Mouse (Mus musculus): Measurements from ENCODE around the gene Nusap1.
"Not testable (repeated sequence)": the region's sequence is repeated elsewhere in the genome, so short reads cannot be mapped to it uniquely, and the experiment has no call there.

The Nusap1 gene

GRCm38 (mm10) chr2:119662220-119663182, 44.4 kb downstream of the Nusap1 start, which contains the start of gene Ndufaf1:
Ndufaf1 (minus strand) TSS chr2:119662827.
- peak; percentile 76 for DNase-seq

- DNase-seq = not testable (repeated sequence)
These were observed 47.6 kb downstream of the Nusap1 start for GRCm38 (mm10) chr2:119665744-119666143.

GRCm38 (mm10) chr2:119669010-119669409, 50.9 kb downstream of the Nusap1 start:
- DNase-seq = peak; percentile 23

- DNase-seq = peak; percentile 91
These were observed 56.6 kb downstream of the Nusap1 start, which contains the start of gene Rtf1 for GRCm38 (mm10) chr2:119674525-119675214. Rtf1 (plus strand) TSS chr2:119675068.

GRCm38 (mm10) chr2:119675215-119675784, 57.2 kb downstream of the Nusap1 start:
- DNase-seq = no peak

GRCm38 (mm10) chr2:119675831-119676230, 57.7 kb downstream of the Nusap1 start:
- no peak for DNase-seq

- DNase-seq = peak; percentile 49
These were observed 65.6 kb downstream of the Nusap1 start for GRCm38 (mm10) chr2:119683706-119684105.

GRCm38 (mm10) chr2:119692003-119692701, 74.1 kb downstream of the Nusap1 start:
- DNase-seq = no peak

- DNase-seq = no peak
These were observed 76.7 kb downstream of the Nusap1 start for GRCm38 (mm10) chr2:119694826-119695225.

- peak; percentile 11 for DNase-seq
These were observed 78.0 kb downstream of the Nusap1 start for GRCm38 (mm10) chr2:119696111-119696510.

- no peak for DNase-seq
These were observed 80.4 kb downstream of the Nusap1 start for GRCm38 (mm10) chr2:119698472-119698871.

- DNase-seq = no peak
These were observed 81.9 kb downstream of the Nusap1 start for GRCm38 (mm10) chr2:119699962-119700361.

Data from kidney, adult 11 months (tissue).